Mouse (Mus musculus) E14TG2a.4 (cell line): ENCODE results near the gene Rad54l2.

ENCODE experiments used
- H3K27me3 ChIP-seq: 2 replicates; pipeline ENCODE4 v1.6.1; 2014; ENCODE audit warnings: low read length, control low read depth; ENCODE audit not compliant: insufficient read depth
- H3K36me3 ChIP-seq: 2 replicates; pipeline ENCODE4 v1.6.1; 2014; ENCODE audit warnings: low read length, control low read depth; ENCODE audit not compliant: insufficient read depth
- H3K4me1 ChIP-seq: replicated peaks from 2 replicates; pipeline ENCODE4 v1.6.1; 2014; ENCODE audit warnings: low read depth, low read length, control low read depth
- H3K4me3 ChIP-seq: replicated peaks from 2 replicates; pipeline ENCODE4 v1.5.1; 2014; ENCODE audit warnings: mild to moderate bottlenecking, low read length
- H3K9me3 ChIP-seq: 2 replicates; pipeline ENCODE4 v1.6.1; 2014; ENCODE audit warnings: low read length, control low read depth
- CTCF ChIP-seq: conservative IDR thresholded peaks from 2 replicates; pipeline ENCODE4 v1.5.1; 2014; ENCODE audit warnings: low read length
- NANOG ChIP-seq: IDR thresholded peaks from 2 replicates; pipeline ENCODE4 v1.6.1; 2014; ENCODE audit warnings: borderline replicate concordance, low read length, mixed read lengths
- POU5F1 ChIP-seq: IDR thresholded peaks from 2 replicates; pipeline ENCODE4 v1.6.1; 2014; ENCODE audit warnings: low read length, borderline replicate concordance

Gene Rad54l2

GRCm38 (mm10) chr9:106789363-106789762 lies 369 bp upstream of the Rad54l2 start:
- no peaks in the 10 kb centered on the region for H3K36me3 ChIP-seq
- TF ChIP-seq POU5F1 (no peak), CTCF (no peak), NANOG (no peak)
- peaks cover 7% of the 10 kb centered on the region for H3K27me3 ChIP-seq
- peak overlapping the region; percentile 97 for H3K4me3 ChIP-seq
- peaks cover 36% of the 10 kb centered on the region for H3K4me1 ChIP-seq
- H3K9me3 ChIP-seq, result no peaks in the 10 kb centered on the region

- peaks cover 36% of the 10 kb centered on the region for H3K4me1 ChIP-seq
- peak overlapping the region; percentile 97 for H3K4me3 ChIP-seq
- no peaks in the 10 kb centered on the region for H3K36me3 ChIP-seq
- TF ChIP-seq POU5F1 (no peak), NANOG (no peak), CTCF (no peak)
- H3K27me3 ChIP-seq, result no peaks in the 10 kb centered on the region; the same call in 1 of the 2 replicates
- H3K9me3 ChIP-seq, result no peaks in the 10 kb centered on the region
Measured at GRCm38 (mm10) chr9:106787979-106788811, 799 bp downstream of the Rad54l2 start.

GRCm38 (mm10) chr9:106785206-106785605 lies 3.8 kb downstream of the Rad54l2 start:
- H3K27me3 ChIP-seq, result no peaks in the 10 kb centered on the region
- peaks cover 28% of the 10 kb centered on the region for H3K4me1 ChIP-seq
- no peak overlapping the region for H3K4me3 ChIP-seq
- H3K9me3 ChIP-seq, result no peaks in the 10 kb centered on the region
- no peaks in the 10 kb centered on the region for H3K36me3 ChIP-seq
- TF ChIP-seq CTCF, result no peak
- TF ChIP-seq POU5F1, result no peak
- no peak for TF ChIP-seq NANOG

DNA sequence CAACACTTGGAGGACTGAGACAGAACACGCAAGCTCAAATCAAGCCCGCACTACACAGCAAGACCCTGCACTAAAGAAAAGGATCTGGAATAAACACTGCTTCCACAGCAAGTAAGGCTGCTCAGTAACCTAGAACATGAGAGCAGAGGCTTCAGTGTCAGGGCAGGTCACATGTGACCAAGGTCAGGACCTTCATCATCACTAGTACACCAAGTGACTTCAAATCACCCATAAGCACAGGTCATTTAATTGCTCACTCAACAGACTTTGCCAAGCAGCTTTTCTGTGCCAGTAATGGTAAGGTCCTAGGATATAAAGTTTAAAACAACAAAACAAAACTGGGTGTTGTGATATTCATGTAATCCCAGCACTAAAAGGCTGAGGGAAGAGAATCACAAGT lies 5.4 kb downstream of the Rad54l2 start:
- Histone ChIP-seq H3K9me3 (no peaks in the 10 kb centered on the region), H3K4me3 (no peak overlapping the region), H3K36me3 (no peaks in the 10 kb centered on the region), H3K4me1 (peaks cover 37% of the 10 kb centered on the region), H3K27me3 (no peaks in the 10 kb centered on the region)
- no peak for TF ChIP-seq NANOG
- TF ChIP-seq CTCF, result no peak
- TF ChIP-seq POU5F1, result no peak

DNA sequence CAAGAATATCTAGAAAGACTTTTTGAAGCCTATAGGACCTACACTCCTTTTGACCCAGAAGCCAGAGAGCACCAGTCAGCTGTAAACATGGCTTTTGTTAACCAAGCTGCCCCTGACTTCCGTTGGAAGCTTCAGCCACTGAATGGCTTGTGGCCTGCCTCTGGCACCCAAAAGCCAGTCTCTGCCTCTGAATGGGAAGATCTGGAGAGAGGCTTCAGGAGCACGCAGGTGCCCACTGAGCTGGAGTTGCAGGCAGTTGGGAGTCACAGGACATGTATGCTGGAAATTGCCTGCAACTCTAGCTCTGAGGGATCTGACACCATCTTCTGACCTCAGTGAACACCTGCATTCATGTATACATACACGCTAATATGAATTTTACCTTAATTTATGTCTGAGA lies 8.9 kb downstream of the Rad54l2 start:
- no peak for TF ChIP-seq NANOG
- TF ChIP-seq POU5F1, result no peak
- TF ChIP-seq CTCF, result no peak
- H3K27me3 ChIP-seq, result no peaks in the 10 kb centered on the region
- H3K9me3 ChIP-seq, result no peaks in the 10 kb centered on the region
- H3K4me3 ChIP-seq, result no peak overlapping the region
- no peaks in the 10 kb centered on the region for H3K36me3 ChIP-seq
- H3K4me1 ChIP-seq, result peaks cover 21% of the 10 kb centered on the region

DNA sequence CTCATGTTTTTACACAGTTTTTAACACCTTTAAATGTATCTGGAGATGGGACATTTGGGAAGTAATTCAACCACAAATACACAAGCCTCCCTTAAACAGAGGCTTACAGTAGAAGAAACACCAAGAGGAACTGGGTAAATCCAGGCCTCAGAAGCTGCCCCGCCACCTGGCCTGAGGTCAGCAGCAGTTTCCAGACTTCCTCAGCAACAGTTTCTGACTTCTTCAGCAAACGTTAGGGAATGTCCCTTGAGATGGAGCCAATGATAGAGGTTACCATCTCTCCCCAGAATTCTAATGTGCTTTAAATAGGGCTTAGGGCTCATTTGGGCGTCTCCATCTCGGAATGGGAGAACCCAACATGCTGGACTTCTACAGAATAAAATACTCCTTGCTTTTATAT lies 10.7 kb downstream of the Rad54l2 start:
- no peaks in the 10 kb centered on the region for H3K9me3 ChIP-seq
- H3K27me3 ChIP-seq, result no peaks in the 10 kb centered on the region
- no peak overlapping the region for H3K4me3 ChIP-seq
- H3K4me1 ChIP-seq, result peaks cover 31% of the 10 kb centered on the region
- H3K36me3 ChIP-seq, result no peaks in the 10 kb centered on the region
- TF ChIP-seq POU5F1 (no peak), CTCF (no peak), NANOG (no peak)

DNA sequence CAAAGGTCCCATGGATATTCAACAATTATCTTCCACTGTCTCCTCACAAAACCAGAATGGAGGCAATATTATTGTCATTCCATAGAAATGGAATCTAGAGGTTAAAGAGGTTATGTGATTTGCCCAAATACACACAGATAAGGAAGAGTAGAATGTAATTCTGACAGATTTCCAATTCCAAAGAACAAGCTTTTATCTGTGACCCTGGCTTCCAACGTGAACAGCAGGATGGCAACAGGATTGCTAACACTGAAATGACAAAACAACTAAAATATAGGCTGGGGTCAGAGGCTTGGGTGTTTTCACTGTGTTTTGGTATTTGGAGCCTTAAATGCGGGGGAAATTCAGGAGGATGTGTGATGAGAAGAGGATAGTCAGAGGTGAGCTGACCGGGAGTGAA lies 11.6 kb downstream of the Rad54l2 start:
- H3K36me3 ChIP-seq, result no peaks in the 10 kb centered on the region; the same call in 1 of the 2 replicates
- TF ChIP-seq POU5F1 (no peak), NANOG (no peak), CTCF (no peak)
- no peak overlapping the region for H3K4me3 ChIP-seq
- H3K9me3 ChIP-seq, result no peaks in the 10 kb centered on the region
- H3K4me1 ChIP-seq, result peaks cover 38% of the 10 kb centered on the region
- no peaks in the 10 kb centered on the region for H3K27me3 ChIP-seq

- no peak for TF ChIP-seq CTCF
- H3K27me3 ChIP-seq, result no peaks in the 10 kb centered on the region
- H3K36me3 ChIP-seq, result no peaks in the 10 kb centered on the region; the same call in 1 of the 2 replicates
- H3K4me3 ChIP-seq, result no peak overlapping the region
- peaks cover 51% of the 10 kb centered on the region for H3K4me1 ChIP-seq
- no peaks in the 10 kb centered on the region for H3K9me3 ChIP-seq
Measured at GRCm38 (mm10) chr9:106776116-106776515, 12.9 kb downstream of the Rad54l2 start.

DNA sequence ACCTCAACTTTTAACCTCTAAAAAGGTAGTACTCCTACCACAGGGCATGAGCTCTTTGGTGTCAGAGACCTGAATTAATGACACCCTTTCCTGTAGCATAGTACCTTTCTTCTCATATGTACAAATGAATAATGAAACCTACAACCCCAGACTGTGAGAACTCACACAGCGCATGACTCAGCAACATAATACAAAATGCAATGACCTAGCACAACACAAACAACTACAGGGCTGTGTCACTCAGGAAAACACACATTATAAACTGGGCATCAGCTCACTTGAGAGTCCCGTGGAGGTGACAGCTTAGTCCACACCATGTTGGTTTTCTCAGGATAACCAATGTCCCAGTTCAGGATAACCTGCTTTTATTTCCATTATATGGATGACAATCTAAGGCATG lies 17.2 kb downstream of the Rad54l2 start:
- TF ChIP-seq POU5F1 (no peak), NANOG (no peak), CTCF (no peak)
- H3K9me3 ChIP-seq, result no peaks in the 10 kb centered on the region
- H3K27me3 ChIP-seq, result no peaks in the 10 kb centered on the region
- no peak overlapping the region for H3K4me3 ChIP-seq
- H3K4me1 ChIP-seq, result peaks cover 67% of the 10 kb centered on the region
- H3K36me3 ChIP-seq, result no peaks in the 10 kb centered on the region; the same call in 1 of the 2 replicates
